ENCODE assay signal across 7 mouse cellular contexts in genomic region chr6:99520676-99521037, GRCm38 (mm10). TPM values are rescaled to one million over a fixed set of nuclear protein-coding genes. Genes with fewer than 3 reads are reported as not detected.
DNase-seq lines count a peak whose midpoint lies in the region; ATAC-seq and TF ChIP-seq lines count a peak whose summit lies in the region.

No protein-coding gene starts in this region.

- no peak for DNase-seq in lung, postnatal 14 days
- no peak for DNase-seq in embryonic facial prominence, embryonic 14.5 days (ENCODE audit: low spot score)
- no peak for DNase-seq in limb, embryonic 10.5 days (ENCODE audit: low spot score)
- DNase-seq in gastrocnemius, adult 8-10 months (ENCODE audit: low spot score in 2 of 2): no peak
- no peak for DNase-seq in retina, embryonic 14.5 days (ENCODE audit: low spot score)

- H3K9me3 ChIP-seq in lung, embryonic 15.5 days: no peaks in the 10 kb centered on the region
- H3K9me3 ChIP-seq in embryonic facial prominence, embryonic 14.5 days (ENCODE audit: control insufficient read depth, low read length): no peaks in the 10 kb centered on the region
- no peaks in the 10 kb centered on the region for H3K9me3 ChIP-seq in limb, embryonic 10.5 days (replicated peaks)

- H3K27me3 ChIP-seq in lung, embryonic 15.5 days: no peaks in the 10 kb centered on the region
- H3K27me3 ChIP-seq in embryonic facial prominence, embryonic 14.5 days (replicated peaks; ENCODE audit: control insufficient read depth, insufficient read depth, low read length): no peaks in the 10 kb centered on the region
- peaks cover 22% of the 10 kb centered on the region for H3K27me3 ChIP-seq in limb, embryonic 10.5 days (ENCODE audit: low read depth, poor library complexity, severe bottlenecking)

- H3K9ac ChIP-seq in lung, embryonic 15.5 days: peak overlapping the region; percentile 84
- H3K9ac ChIP-seq in embryonic facial prominence, embryonic 14.5 days (ENCODE audit: low read depth, low read length): peak overlapping the region; percentile 91

- no peak for ATAC-seq in lung, embryonic 15.5 days (ENCODE audit: borderline replicate concordance, extremely low read depth, low FRiP score, low TSS enrichment)
- no peak for ATAC-seq in embryonic facial prominence, embryonic 14.5 days (ENCODE audit: low read depth)

- no peak for TF ChIP-seq POLR2A in olfactory bulb, adult 2 months (IDR thresholded peaks at IDR 0.05; ENCODE audit: insufficient read depth, low read depth, low read length)

- no peak for TF ChIP-seq CTCF in olfactory bulb, adult 2 months (IDR thresholded peaks at IDR 0.05; ENCODE audit: insufficient read depth, low read depth, low read length)

- H3K27ac ChIP-seq in lung, embryonic 15.5 days: peak overlapping the region; percentile 100
- H3K27ac ChIP-seq in embryonic facial prominence, embryonic 14.5 days (replicated peaks; ENCODE audit: low read depth, low read length): peak overlapping the region; percentile 99
- peak overlapping the region; percentile 97 for H3K27ac ChIP-seq in limb, embryonic 10.5 days
- H3K27ac ChIP-seq in olfactory bulb, adult 2 months (ENCODE audit: insufficient read depth, low read depth, low read length): no peak overlapping the region

- peaks cover 17% of the 10 kb centered on the region for H3K4me1 ChIP-seq in lung, embryonic 15.5 days
- H3K4me1 ChIP-seq in embryonic facial prominence, embryonic 14.5 days (ENCODE audit: control insufficient read depth, insufficient read depth, low read length): no peaks in the 10 kb centered on the region
- peaks cover 37% of the 10 kb centered on the region for H3K4me1 ChIP-seq in limb, embryonic 10.5 days
- no peaks in the 10 kb centered on the region; the same call in 1 of the 2 replicates for H3K4me1 ChIP-seq in olfactory bulb, adult 2 months (ENCODE audit: control insufficient read depth, insufficient read depth, low read length)

- WGBS in lung, embryonic 15.5 days: under 1% methylated on average over 23 of the region's 27 CpGs
- under 1% methylated on average over 15 of the region's 27 CpGs for WGBS in embryonic facial prominence, embryonic 14.5 days
- under 1% methylated on average over 27 of the region's 27 CpGs for WGBS in limb, embryonic 10.5 days
- under 1% methylated on average over 27 of the region's 27 CpGs for WGBS in olfactory bulb, adult 2 months

- no peaks in the 10 kb centered on the region for H3K36me3 ChIP-seq in lung, embryonic 15.5 days
- H3K36me3 ChIP-seq in embryonic facial prominence, embryonic 14.5 days (ENCODE audit: control insufficient read depth, insufficient read depth, low read length): no peaks in the 10 kb centered on the region
- no peaks in the 10 kb centered on the region for H3K36me3 ChIP-seq in limb, embryonic 10.5 days

- H3K4me2 ChIP-seq in lung, embryonic 15.5 days: peak overlapping the region; percentile 84
- peak overlapping the region; percentile 89 for H3K4me2 ChIP-seq in embryonic facial prominence, embryonic 14.5 days (ENCODE audit: low read depth, low read length)

- H3K4me3 ChIP-seq in lung, embryonic 15.5 days: peak overlapping the region; percentile 80
- peak overlapping the region; percentile 81 for H3K4me3 ChIP-seq in embryonic facial prominence, embryonic 14.5 days (ENCODE audit: low read depth, low read length)
- peak overlapping the region; percentile 84 for H3K4me3 ChIP-seq in limb, embryonic 10.5 days
- H3K4me3 ChIP-seq in olfactory bulb, adult 2 months (ENCODE audit: insufficient read depth, low read depth, low read length): peak overlapping the region; percentile 65

RNA-seq across cellular contexts. Expression of gene Foxp1, which starts 1.9 kb away (rescaled TPM):
- polyA plus RNA-seq in lung, embryonic 15.5 days (2015; fragmentation: Nextera tagmentation; extraction: Ambion mirVana): 95.4 and 109 TPM in 2 replicates
- 80.1 and 87.9 TPM in 2 replicates for polyA plus RNA-seq in embryonic facial prominence, embryonic 14.5 days (2014; fragmentation: Nextera tagmentation; extraction: Ambion mirVana)
- polyA plus RNA-seq in limb, embryonic 10.5 days (2016; fragmentation: Nextera tagmentation; extraction: Ambion mirVana): 30.6 and 47.3 TPM in 2 replicates
- not detected in 2 replicates for polyA plus RNA-seq in olfactory bulb, adult 2 months (2012; ENCODE audit: insufficient read depth, insufficient read length, low replicate concordance, missing spikeins)
- total RNA-seq in gastrocnemius, adult 8-10 months (2022): 10 to 100 TPM; 10.0 to 15.5 (median 13.9) TPM
